Mouse (Mus musculus): ENCODE measurements at regions not wholly inside any gene's neighbourhood (a gene's known extent, or its start where the extent isn't known, plus 50 kb on each side); places are given as distances from the start of the nearest gene placed in this dataset.

DNA sequence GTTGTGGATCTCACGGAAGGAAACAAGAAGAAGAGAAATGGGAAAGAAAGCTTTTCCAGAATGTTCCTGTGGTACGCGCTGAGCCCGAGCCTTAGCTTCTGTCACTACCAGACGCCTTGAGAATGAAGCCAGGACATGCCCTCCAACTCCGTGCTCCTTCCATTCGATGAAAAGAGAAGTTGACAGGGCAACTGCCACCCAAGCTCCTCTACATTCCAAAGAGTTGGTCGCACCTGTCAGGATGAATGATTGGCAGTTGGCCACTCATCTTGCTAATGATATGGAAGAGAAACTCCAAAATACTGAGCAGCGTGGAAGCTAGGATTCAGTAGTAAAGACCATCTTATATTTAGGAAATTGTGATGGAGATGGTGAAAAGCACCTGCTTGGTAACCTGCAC is 799.5 kb downstream of the Robo1 start:
- DNase-seq (no peak), ATAC-seq (ENCODE audit: insufficient read depth) (no peak)
- Histone ChIP-seq H3K27me3 (ENCODE audit: insufficient read depth, low read length) (no peaks in the 10 kb centered on the region), H3K9ac (no peak overlapping the region), H3K27ac (ENCODE audit: low read depth) (no peak overlapping the region), H3K4me2 (no peak overlapping the region), H3K9me3 (ENCODE audit: low read depth, low read length) (no peaks in the 10 kb centered on the region), H3K4me1 (ENCODE audit: insufficient read depth) (no peaks in the 10 kb centered on the region), H3K36me3 (ENCODE audit: insufficient read depth) (no peaks in the 10 kb centered on the region), H3K4me3 (ENCODE audit: low read depth, low read length) (no peak overlapping the region)
- no peak for TF ChIP-seq CTCF (IDR thresholded peaks at IDR 0.05; ENCODE audit: low read depth)
- 83% methylated on average over 9 of the region's 9 CpGs for WGBS

DNA sequence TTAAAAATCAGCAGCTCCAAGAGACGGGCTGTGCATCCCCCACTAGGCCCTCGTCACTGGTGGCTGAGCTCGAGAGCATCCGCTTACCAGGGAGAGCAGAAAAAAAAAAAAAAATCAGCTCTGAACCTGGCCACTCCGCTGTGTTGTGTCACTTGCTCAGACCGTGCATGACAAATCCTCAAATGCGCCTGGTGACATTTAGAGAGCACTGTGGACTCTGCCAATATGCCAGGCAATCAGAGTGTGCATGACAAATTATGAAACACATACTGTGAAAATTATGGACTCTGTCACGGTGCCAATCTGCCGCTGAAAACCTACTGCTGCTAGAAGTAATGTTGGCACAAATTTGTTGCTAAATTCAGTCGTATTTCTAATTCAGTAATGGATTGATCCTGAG is 797.4 kb downstream of the Robo1 start:
- Histone ChIP-seq H3K9ac (no peak overlapping the region), H3K4me2 (no peak overlapping the region), H3K36me3 (ENCODE audit: insufficient read depth) (no peaks in the 10 kb centered on the region), H3K27ac (ENCODE audit: low read depth) (no peak overlapping the region), H3K4me3 (ENCODE audit: low read depth, low read length) (no peak overlapping the region), H3K9me3 (ENCODE audit: low read depth, low read length) (no peaks in the 10 kb centered on the region), H3K4me1 (ENCODE audit: insufficient read depth) (no peaks in the 10 kb centered on the region), H3K27me3 (ENCODE audit: insufficient read depth, low read length) (no peaks in the 10 kb centered on the region)
- 49% methylated on average over 10 of the region's 10 CpGs for WGBS
- no peak for TF ChIP-seq CTCF (IDR thresholded peaks at IDR 0.05; ENCODE audit: low read depth)
- ATAC-seq (ENCODE audit: insufficient read depth): peak; percentile 75
- peak; percentile 55 for DNase-seq

DNA sequence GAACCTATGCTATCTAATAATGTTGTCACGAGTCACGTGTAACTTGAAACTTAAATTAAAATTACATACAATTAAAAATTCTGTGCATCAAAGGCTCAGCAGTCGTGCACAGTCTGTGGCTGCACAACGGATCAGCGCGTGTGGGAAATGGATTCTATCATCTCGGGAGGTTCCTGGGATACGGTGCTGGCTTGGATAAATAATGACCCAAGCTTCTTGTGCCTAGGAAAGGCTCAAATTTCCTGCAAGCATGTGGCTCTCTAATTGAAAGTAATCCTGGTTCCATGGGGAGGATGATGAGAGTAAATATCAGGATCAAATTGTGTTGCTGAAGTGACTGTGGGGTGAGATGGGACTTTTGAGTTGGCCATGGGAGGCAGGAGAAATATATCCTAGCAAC is 792.2 kb downstream of the Robo1 start:
- H3K36me3 ChIP-seq (ENCODE audit: insufficient read depth): no peaks in the 10 kb centered on the region
- no peaks in the 10 kb centered on the region for H3K4me1 ChIP-seq (ENCODE audit: insufficient read depth)
- no peak overlapping the region for H3K27ac ChIP-seq (ENCODE audit: low read depth)
- H3K4me3 ChIP-seq (ENCODE audit: low read depth, low read length): no peak overlapping the region
- DNase-seq (no peak), ATAC-seq (ENCODE audit: insufficient read depth) (no peak)
- 46% methylated on average over 8 of the region's 8 CpGs for WGBS
- H3K4me2 ChIP-seq: no peak overlapping the region
- H3K9ac ChIP-seq: no peak overlapping the region
- H3K9me3 ChIP-seq (ENCODE audit: low read depth, low read length): no peaks in the 10 kb centered on the region
- no peaks in the 10 kb centered on the region for H3K27me3 ChIP-seq (ENCODE audit: insufficient read depth, low read length)
- TF ChIP-seq CTCF (IDR thresholded peaks at IDR 0.05; ENCODE audit: low read depth): no peak

DNA sequence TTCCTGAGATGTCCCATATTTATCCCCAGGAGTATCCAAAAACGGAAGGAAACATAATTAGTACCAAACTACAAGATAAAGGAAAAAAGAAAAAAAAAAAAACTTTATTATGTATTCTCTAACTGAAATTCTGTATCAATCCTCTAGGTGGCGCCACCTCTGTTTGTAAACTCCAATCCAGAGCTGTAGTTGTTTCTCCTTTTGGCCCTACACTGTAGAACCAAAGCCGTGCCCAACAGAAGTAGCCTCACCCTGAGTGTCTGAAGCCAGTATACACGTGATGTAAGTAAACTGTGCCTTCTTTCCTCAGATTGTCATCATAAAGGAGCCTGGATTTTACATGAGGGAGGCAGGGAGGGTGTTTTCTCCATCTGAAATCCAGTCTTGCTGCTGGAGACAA is 790.7 kb downstream of the Robo1 start:
- no peaks in the 10 kb centered on the region for H3K27me3 ChIP-seq (ENCODE audit: insufficient read depth, low read length)
- H3K4me3 ChIP-seq (ENCODE audit: low read depth, low read length): no peak overlapping the region
- H3K27ac ChIP-seq (ENCODE audit: low read depth): no peak overlapping the region
- no peaks in the 10 kb centered on the region for H3K4me1 ChIP-seq (ENCODE audit: insufficient read depth)
- DNase-seq (peak; percentile 81), ATAC-seq (ENCODE audit: insufficient read depth) (peak; percentile 44; the same call in 1 of the 2 replicates)
- H3K4me2 ChIP-seq: no peak overlapping the region
- no peaks in the 10 kb centered on the region for H3K9me3 ChIP-seq (ENCODE audit: low read depth, low read length)
- H3K9ac ChIP-seq: no peak overlapping the region
- WGBS: 23% methylated on average over 4 of the region's 4 CpGs
- peak; percentile 68 for TF ChIP-seq CTCF (IDR thresholded peaks at IDR 0.05; ENCODE audit: low read depth)
- no peaks in the 10 kb centered on the region for H3K36me3 ChIP-seq (ENCODE audit: insufficient read depth)

DNA sequence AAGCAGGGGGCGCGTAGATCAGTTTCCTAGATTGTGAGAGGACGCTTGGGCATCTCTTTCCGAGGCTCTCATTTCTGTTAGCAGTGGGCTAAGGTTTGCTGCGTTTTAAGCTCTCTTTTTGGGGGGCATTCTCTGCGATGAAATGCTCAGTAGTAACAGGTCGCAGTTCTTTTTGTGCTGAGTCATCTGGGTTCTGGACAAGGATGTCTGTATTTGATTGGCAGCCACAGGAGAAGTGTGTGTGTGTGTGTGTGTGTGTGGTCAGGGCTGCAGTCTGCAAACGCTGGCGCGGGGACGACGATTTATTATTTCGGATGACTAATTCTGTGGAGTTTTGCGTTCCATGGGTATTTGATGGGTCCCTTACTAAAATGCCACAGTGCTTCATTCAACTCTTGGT is 789.1 kb downstream of the Robo1 start:
- no peak for DNase-seq
- ATAC-seq (ENCODE audit: insufficient read depth): no peak
- 43% methylated on average over 14 of the region's 14 CpGs for WGBS
- Histone ChIP-seq H3K4me1 (ENCODE audit: insufficient read depth) (no peaks in the 10 kb centered on the region), H3K9me3 (ENCODE audit: low read depth, low read length) (no peaks in the 10 kb centered on the region), H3K4me2 (no peak overlapping the region), H3K36me3 (ENCODE audit: insufficient read depth) (no peaks in the 10 kb centered on the region), H3K27me3 (ENCODE audit: insufficient read depth, low read length) (no peaks in the 10 kb centered on the region), H3K27ac (ENCODE audit: low read depth) (no peak overlapping the region), H3K9ac (no peak overlapping the region), H3K4me3 (ENCODE audit: low read depth, low read length) (no peak overlapping the region)
- TF ChIP-seq CTCF (IDR thresholded peaks at IDR 0.05; ENCODE audit: low read depth): no peak

DNA sequence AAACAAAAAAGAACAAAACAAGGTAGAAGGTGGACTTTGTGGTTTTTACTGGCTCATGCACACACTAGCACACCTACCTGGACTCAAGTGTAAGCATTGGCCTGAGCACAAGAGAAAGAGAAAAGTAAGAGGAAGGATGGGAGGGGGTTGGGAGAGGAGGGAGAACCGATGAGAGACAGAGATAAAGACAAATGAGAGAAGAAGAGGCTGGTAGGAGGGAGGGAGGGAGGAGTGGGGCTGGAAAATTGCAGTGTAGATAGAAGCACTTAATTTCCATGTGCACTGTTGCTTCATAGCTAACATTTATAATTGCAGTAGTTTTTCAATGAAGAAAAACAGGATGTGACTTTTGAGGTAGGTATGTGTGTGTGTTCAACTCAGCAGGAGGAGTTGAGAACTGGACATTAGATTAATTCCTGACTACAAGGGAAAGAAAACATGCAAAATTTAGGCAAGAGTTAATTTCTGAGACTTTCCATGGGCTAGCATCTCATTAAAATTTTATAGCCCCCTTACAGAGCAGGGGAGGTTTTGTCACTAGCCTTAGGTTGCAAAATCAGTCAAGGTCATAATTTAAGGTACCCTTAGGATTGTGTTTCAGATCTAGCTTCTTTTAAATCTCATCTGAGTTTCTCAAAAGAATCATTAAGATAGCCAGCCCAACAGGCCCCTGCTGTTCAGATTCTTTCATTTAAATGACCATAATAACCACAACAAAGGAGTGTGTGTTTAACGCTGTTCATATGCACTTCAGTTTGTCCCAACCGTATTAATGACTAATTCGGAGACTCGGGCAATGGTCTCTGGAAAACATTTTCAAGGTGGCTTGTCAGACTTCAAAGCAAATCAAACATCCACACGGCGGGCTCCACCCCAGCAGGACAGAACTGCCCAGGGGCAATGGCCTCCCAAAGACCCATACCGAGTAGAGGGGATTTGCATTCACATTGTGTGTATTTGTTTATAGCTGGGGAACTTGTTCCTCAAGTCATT is 788.3 kb downstream of the Robo1 start:
- no peak for TF ChIP-seq CTCF (IDR thresholded peaks at IDR 0.05; ENCODE audit: low read depth)
- Histone ChIP-seq H3K36me3 (ENCODE audit: insufficient read depth) (no peaks in the 10 kb centered on the region), H3K4me3 (ENCODE audit: low read depth, low read length) (no peak overlapping the region), H3K9ac (no peak overlapping the region), H3K9me3 (ENCODE audit: low read depth, low read length) (no peaks in the 10 kb centered on the region), H3K4me2 (no peak overlapping the region), H3K4me1 (ENCODE audit: insufficient read depth) (no peaks in the 10 kb centered on the region), H3K27me3 (ENCODE audit: insufficient read depth, low read length) (no peaks in the 10 kb centered on the region), H3K27ac (ENCODE audit: low read depth) (no peak overlapping the region)
- DNase-seq: no peak
- ATAC-seq (ENCODE audit: insufficient read depth): no peak
- 29% methylated on average over 8 of the region's 8 CpGs for WGBS
